8 mouse cellular contexts compared by ENCODE assay signal in genomic region chr8:124643540-124644339, GRCm38 (mm10). TPM values are rescaled to one million over a fixed set of nuclear protein-coding genes. Genes with fewer than 3 reads are reported as not detected.
DNase-seq lines count a peak whose midpoint lies in the region; ATAC-seq and TF ChIP-seq lines count a peak whose summit lies in the region.

No protein-coding gene starts in this region.

- WGBS in hindbrain, embryonic 13.5 days: 58% methylated on average over 18 of the region's 18 CpGs
- WGBS in hindbrain, embryonic 11.5 days: 76% methylated on average over 18 of the region's 18 CpGs
- WGBS in embryonic facial prominence, embryonic 13.5 days: 56% methylated on average over 18 of the region's 18 CpGs
- WGBS in heart, postnatal 0 days: 9% methylated on average over 18 of the region's 18 CpGs
- WGBS in midbrain, embryonic 12.5 days: 70% methylated on average over 18 of the region's 18 CpGs

- no peak for TF ChIP-seq CTCF in heart, postnatal 0 days (IDR thresholded peaks at IDR 0.05; ENCODE audit: low read depth)

- peak; percentile 98 for TF ChIP-seq EP300 in heart, postnatal 0 days (IDR thresholded peaks at IDR 0.05; ENCODE audit: low read depth)

- peak overlapping the region; percentile 71 for H3K27ac ChIP-seq in hindbrain, embryonic 13.5 days
- H3K27ac ChIP-seq in hindbrain, embryonic 11.5 days (ENCODE audit: low read depth, low read length): no peak overlapping the region
- H3K27ac ChIP-seq in embryonic facial prominence, embryonic 13.5 days: peak overlapping the region; percentile 88
- H3K27ac ChIP-seq in heart, postnatal 0 days (ENCODE audit: low read depth): peak overlapping the region; percentile 99
- peak overlapping the region; percentile 32; the same call in 1 of the 2 replicates for H3K27ac ChIP-seq in midbrain, embryonic 12.5 days (replicated peaks)

- no peaks in the 10 kb centered on the region for H3K9me3 ChIP-seq in hindbrain, embryonic 13.5 days
- H3K9me3 ChIP-seq in hindbrain, embryonic 11.5 days (ENCODE audit: control insufficient read depth, low read length): no peaks in the 10 kb centered on the region
- no peaks in the 10 kb centered on the region for H3K9me3 ChIP-seq in embryonic facial prominence, embryonic 13.5 days
- H3K9me3 ChIP-seq in heart, postnatal 0 days (replicated peaks; ENCODE audit: control insufficient read depth, low read length): no peaks in the 10 kb centered on the region
- H3K9me3 ChIP-seq in midbrain, embryonic 12.5 days: no peaks in the 10 kb centered on the region

- no peak for DNase-seq in hindbrain, embryonic 11.5 days (ENCODE audit: low spot score)
- peak; percentile 97 for DNase-seq in heart, postnatal 0 days (ENCODE audit: low spot score)
- DNase-seq in layer of hippocampus, adult 8-10 months (ENCODE audit: low spot score in 2 of 2): peak; percentile 58
- peak; percentile 56 for DNase-seq in testis, postnatal 10 days (ENCODE audit: low spot score)

- peaks cover 37% of the 10 kb centered on the region for H3K36me3 ChIP-seq in hindbrain, embryonic 13.5 days
- no peaks in the 10 kb centered on the region for H3K36me3 ChIP-seq in hindbrain, embryonic 11.5 days (ENCODE audit: control insufficient read depth, insufficient read depth, low read length)
- H3K36me3 ChIP-seq in embryonic facial prominence, embryonic 13.5 days: peaks cover 26% of the 10 kb centered on the region
- peaks cover 23% of the 10 kb centered on the region for H3K36me3 ChIP-seq in heart, postnatal 0 days (replicated peaks; ENCODE audit: control insufficient read depth, insufficient read depth, low read length)
- peaks cover 24% of the 10 kb centered on the region for H3K36me3 ChIP-seq in midbrain, embryonic 12.5 days

- no peaks in the 10 kb centered on the region for H3K27me3 ChIP-seq in hindbrain, embryonic 13.5 days
- H3K27me3 ChIP-seq in hindbrain, embryonic 11.5 days (ENCODE audit: control insufficient read depth, insufficient read depth, low read length): no peaks in the 10 kb centered on the region
- H3K27me3 ChIP-seq in embryonic facial prominence, embryonic 13.5 days: no peaks in the 10 kb centered on the region
- no peaks in the 10 kb centered on the region for H3K27me3 ChIP-seq in heart, postnatal 0 days (ENCODE audit: control insufficient read depth, insufficient read depth, low read length)
- H3K27me3 ChIP-seq in midbrain, embryonic 12.5 days: no peaks in the 10 kb centered on the region

- H3K4me1 ChIP-seq in hindbrain, embryonic 13.5 days (replicated peaks): peaks cover 36% of the 10 kb centered on the region
- peaks cover 3% of the 10 kb centered on the region; the same call in 1 of the 2 replicates for H3K4me1 ChIP-seq in hindbrain, embryonic 11.5 days (replicated peaks; ENCODE audit: control insufficient read depth, insufficient read depth, low read length)
- H3K4me1 ChIP-seq in embryonic facial prominence, embryonic 13.5 days: peaks cover 27% of the 10 kb centered on the region
- peaks cover 54% of the 10 kb centered on the region for H3K4me1 ChIP-seq in heart, postnatal 0 days (ENCODE audit: control insufficient read depth, insufficient read depth)
- peaks cover 16% of the 10 kb centered on the region; the same call in 1 of the 2 replicates for H3K4me1 ChIP-seq in midbrain, embryonic 12.5 days

- H3K4me3 ChIP-seq in hindbrain, embryonic 13.5 days: no peak overlapping the region
- H3K4me3 ChIP-seq in hindbrain, embryonic 11.5 days (ENCODE audit: low read depth, low read length): no peak overlapping the region
- H3K4me3 ChIP-seq in embryonic facial prominence, embryonic 13.5 days: no peak overlapping the region
- no peak overlapping the region for H3K4me3 ChIP-seq in heart, postnatal 0 days (ENCODE audit: low read depth, low read length)
- H3K4me3 ChIP-seq in midbrain, embryonic 12.5 days: no peak overlapping the region

- ATAC-seq in hindbrain, embryonic 13.5 days (ENCODE audit: low FRiP score): peak; percentile 62; the same call in 1 of the 2 replicates
- ATAC-seq in hindbrain, embryonic 11.5 days (ENCODE audit: low FRiP score): no peak
- ATAC-seq in embryonic facial prominence, embryonic 13.5 days (ENCODE audit: insufficient number of reproducible peaks, insufficient read depth, low FRiP score, low TSS enrichment, low read depth): peak; percentile 40; the same call in 1 of the 2 replicates
- ATAC-seq in heart, postnatal 0 days (ENCODE audit: insufficient read depth, low read depth): peak; percentile 92
- no peak for ATAC-seq in midbrain, embryonic 12.5 days (ENCODE audit: low FRiP score, low read depth)
- no peak for ATAC-seq in activated CD4-positive, CD25-positive, alpha-beta regulatory T cell, adult 4 months

- peak overlapping the region; percentile 49 for H3K9ac ChIP-seq in hindbrain, embryonic 13.5 days
- no peak overlapping the region; the same call in 1 of the 2 replicates for H3K9ac ChIP-seq in hindbrain, embryonic 11.5 days (ENCODE audit: low read depth, low read length)
- peak overlapping the region; percentile 44; the same call in 1 of the 2 replicates for H3K9ac ChIP-seq in embryonic facial prominence, embryonic 13.5 days
- peak overlapping the region; percentile 59 for H3K9ac ChIP-seq in heart, postnatal 0 days (replicated peaks; ENCODE audit: low read depth, low read length)
- H3K9ac ChIP-seq in midbrain, embryonic 12.5 days (replicated peaks): no peak overlapping the region

- H3K4me2 ChIP-seq in hindbrain, embryonic 13.5 days: peak overlapping the region; percentile 19
- no peak overlapping the region for H3K4me2 ChIP-seq in hindbrain, embryonic 11.5 days (replicated peaks; ENCODE audit: low read depth, low read length)
- H3K4me2 ChIP-seq in embryonic facial prominence, embryonic 13.5 days: peak overlapping the region; percentile 33
- H3K4me2 ChIP-seq in heart, postnatal 0 days (ENCODE audit: low read depth, low read length): peak overlapping the region; percentile 25; the same call in 1 of the 2 replicates
- H3K4me2 ChIP-seq in midbrain, embryonic 12.5 days (replicated peaks): no peak overlapping the region

RNA-seq across cellular contexts. Expression of gene 2310022B05Rik, which starts 19.4 kb away (rescaled TPM):
- 18.4 and 19.1 TPM in 2 replicates for polyA plus RNA-seq in hindbrain, embryonic 13.5 days (2015; fragmentation: Nextera tagmentation; extraction: Ambion mirVana)
- 19.6 and 22.6 TPM in 2 replicates for polyA plus RNA-seq in hindbrain, embryonic 11.5 days (2014; fragmentation: Nextera tagmentation; extraction: Ambion mirVana)
- 29.0 and 29.9 TPM in 2 replicates for polyA plus RNA-seq in embryonic facial prominence, embryonic 13.5 days (2015; fragmentation: Nextera tagmentation; extraction: Ambion mirVana)
- 144 and 164 TPM in 2 replicates for total RNA-seq in heart, postnatal 0 days (2014; rRNA removed; ENCODE audit: low replicate concordance)
- polyA plus RNA-seq in heart, postnatal 0 days (2015; fragmentation: Nextera tagmentation; extraction: Ambion mirVana): 29.8 and 30.7 TPM in 2 replicates
- 10 to 100 TPM; 69.6 to 81.2 (median 75.2) TPM for total RNA-seq in layer of hippocampus, adult 8-10 months (2022)
- 22.3 and 23.5 TPM in 2 replicates for polyA plus RNA-seq in midbrain, embryonic 12.5 days (2016; fragmentation: Nextera tagmentation; extraction: Ambion mirVana)
- 1 to 10 TPM in 1 of 2 experiments, under 1 TPM in 1; 0.82 to 1.3 TPM for polyA plus RNA-seq in activated CD4-positive, CD25-positive, alpha-beta regulatory T cell, adult 4 months (2017; shearing (Covaris generic))

Comparison
In these comparisons a context has a peak if more than half of its experiments do, and no peak if none do; other contexts are left out.
1. ATAC-seq: peak in hindbrain, embryonic 13.5 days (single experiment), embryonic facial prominence, embryonic 13.5 days (single experiment) and heart, postnatal 0 days (single experiment); none in hindbrain, embryonic 11.5 days (single experiment), midbrain, embryonic 12.5 days (single experiment) and activated CD4-positive, CD25-positive, alpha-beta regulatory T cell, adult 4 months (single experiment).
2. H3K4me2 ChIP-seq: peak in hindbrain, embryonic 13.5 days (single experiment), embryonic facial prominence, embryonic 13.5 days (single experiment) and heart, postnatal 0 days (single experiment); none in hindbrain, embryonic 11.5 days (single experiment) and midbrain, embryonic 12.5 days (single experiment).
3. H3K9ac ChIP-seq: peak in hindbrain, embryonic 13.5 days (single experiment), embryonic facial prominence, embryonic 13.5 days (single experiment) and heart, postnatal 0 days (single experiment); none in hindbrain, embryonic 11.5 days (single experiment) and midbrain, embryonic 12.5 days (single experiment).